Mouse (Mus musculus) limb, embryonic 11.5 days (tissue): Measurements from ENCODE around the gene Morn5. TPM values are rescaled to one million over a fixed set of nuclear protein-coding genes. Genes with fewer than 3 reads are reported as not detected.

Source experiments
- ATAC-seq: fragments of 200-750 bp; cut with Nextera tagmentation; 2 replicates; pipeline ENCODE4 v1.8.0; 2017; ENCODE audit warnings: low read depth; ENCODE audit not compliant: insufficient number of reproducible peaks, low FRiP score, low TSS enrichment
- DNase-seq: peaks from one replicate; pipeline ENCODE4 v3.0.0-alpha.2; 2015; ENCODE audit warnings: low spot score
- H3K27ac ChIP-seq: fragments of 300-500 bp; sonication (generic); replicated peaks from 2 replicates; pipeline ENCODE4 v1.5.1; 2014; ENCODE audit warnings: low read depth, mild to moderate bottlenecking, low read length
- H3K27me3 ChIP-seq: fragments of 300-500 bp; sonication (generic); 2 replicates; pipeline ENCODE4 v1.6.1; 2014; ENCODE audit warnings: mild to moderate bottlenecking, low read length, mixed read lengths; ENCODE audit not compliant: control insufficient read depth, insufficient read depth
- H3K36me3 ChIP-seq: fragments of 300-500 bp; sonication (generic); 2 replicates; pipeline ENCODE4 v1.6.1; 2014; ENCODE audit warnings: mild to moderate bottlenecking, low read length, moderate library complexity, mixed read lengths; ENCODE audit not compliant: control insufficient read depth, insufficient read depth
- H3K4me1 ChIP-seq: fragments of 300-500 bp; sonication (generic); 2 replicates; pipeline ENCODE4 v1.6.1; 2014; ENCODE audit warnings: low read length, mixed read lengths; ENCODE audit not compliant: control insufficient read depth, insufficient read depth
- H3K4me2 ChIP-seq: fragments of 300-500 bp; sonication (generic); 2 replicates; pipeline ENCODE4 v1.6.1; 2014; ENCODE audit warnings: low read depth, mild to moderate bottlenecking, moderate library complexity; ENCODE audit not compliant: severe bottlenecking
- H3K4me3 ChIP-seq: fragments of 300-500 bp; sonication (generic); 2 replicates; pipeline ENCODE4 v1.5.1; 2014; ENCODE audit warnings: low read depth, low read length
- H3K9ac ChIP-seq: fragments of 300-500 bp; sonication (generic); 2 replicates; pipeline ENCODE4 v1.6.1; 2014; ENCODE audit warnings: mild to moderate bottlenecking, low read length
- H3K9me3 ChIP-seq: fragments of 300-500 bp; sonication (generic); 2 replicates; pipeline ENCODE4 v1.6.1; 2016; ENCODE audit warnings: low read length; ENCODE audit not compliant: control insufficient read depth
- WGBS: fragments of 180-500 bp; shearing (Covaris S2); extraction: QIAGEN DNeasy Blood & Tissue Kit; methylation state at CpG from one replicate; pipeline ENCODE4 v1.1.7; 2014; 5-methylcytosine and 5-hydroxymethylcytosine counted together
- polyA plus RNA-seq: library from polyadenylated mRNA; unstranded; fragments of >200 nt; fragmentation: Nextera tagmentation; extraction: Ambion mirVana; gene quantifications from 2 replicates; pipeline ENCODE4 v1.2.1, GENCODE M21; 2014

Morn5 gene
- polyA plus RNA-seq, 1 experiment from 2014 or later: not detected

- H3K9me3 ChIP-seq: no peaks in the 10 kb centered on the region
- peak; percentile 65; the same call in 1 of the 2 replicates for ATAC-seq
- DNase-seq: peak; percentile 89
- peak overlapping the region; percentile 40 for H3K4me2 ChIP-seq
- no peaks in the 10 kb centered on the region for H3K36me3 ChIP-seq
- H3K4me3 ChIP-seq: peak overlapping the region; percentile 15; the same call in 1 of the 2 replicates
- no peaks in the 10 kb centered on the region for H3K27me3 ChIP-seq
- no peak overlapping the region for H3K27ac ChIP-seq
- WGBS: 10% methylated on average over 32 of the region's 32 CpGs
- H3K4me1 ChIP-seq: no peaks in the 10 kb centered on the region
- H3K9ac ChIP-seq: peak overlapping the region; percentile 42; the same call in 1 of the 2 replicates
Measured at GRCm38 (mm10) chr2:36021385-36022159, 27.7 kb upstream of the Morn5 start.

DNA sequence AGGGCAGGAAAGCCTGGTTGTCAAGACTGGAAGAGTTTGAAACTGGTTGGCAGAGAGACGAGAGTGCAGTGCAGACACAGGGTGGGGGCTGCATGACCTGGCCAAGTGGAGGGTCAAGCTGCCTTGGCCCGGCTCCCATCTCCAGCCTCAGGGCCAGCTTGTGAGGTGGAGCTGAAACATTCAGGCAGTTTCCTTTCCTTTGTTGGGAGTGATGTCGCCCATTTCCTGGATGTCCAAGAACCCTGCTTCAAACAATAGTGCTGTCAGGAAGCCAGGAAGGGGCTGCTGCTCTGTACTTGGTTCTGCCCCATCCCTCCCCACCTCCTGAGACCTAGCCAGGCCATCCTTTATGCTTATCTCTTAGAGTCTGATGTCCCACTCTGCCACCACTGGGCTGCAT, 26.0 kb upstream of the Morn5 start:
- Histone ChIP-seq H3K9ac (no peak overlapping the region), H3K4me1 (no peaks in the 10 kb centered on the region), H3K9me3 (no peaks in the 10 kb centered on the region), H3K4me3 (no peak overlapping the region), H3K27ac (no peak overlapping the region), H3K4me2 (no peak overlapping the region), H3K36me3 (no peaks in the 10 kb centered on the region), H3K27me3 (no peaks in the 10 kb centered on the region)
- 74% methylated on average over 3 of the region's 3 CpGs for WGBS
- no peak for DNase-seq
- no peak for ATAC-seq

DNA sequence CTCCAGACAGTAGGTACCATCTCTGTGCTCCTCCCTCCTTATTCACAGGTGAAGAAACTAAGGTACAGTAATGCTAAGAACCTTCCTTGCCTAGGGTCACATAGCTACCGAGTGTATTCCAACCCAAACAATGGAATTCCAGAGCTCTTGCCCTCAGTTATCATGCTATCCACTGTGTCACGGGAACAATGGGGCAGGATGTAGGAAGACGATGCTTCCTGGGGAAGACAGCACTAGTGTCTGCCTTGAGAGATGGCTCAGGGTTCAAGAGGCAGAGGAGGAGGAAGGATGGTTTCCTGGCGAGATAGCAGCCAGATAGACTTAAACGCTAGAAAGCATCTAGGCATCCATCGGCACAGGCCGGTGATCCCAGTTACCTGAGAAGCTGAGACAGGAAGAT, 16.4 kb upstream of the Morn5 start:
- no peak overlapping the region for H3K27ac ChIP-seq
- 90% methylated on average over 7 of the region's 7 CpGs for WGBS
- peaks cover 5% of the 10 kb centered on the region; the same call in 1 of the 2 replicates for H3K36me3 ChIP-seq
- ATAC-seq (no peak), DNase-seq (no peak)
- no peak overlapping the region for H3K4me2 ChIP-seq
- no peaks in the 10 kb centered on the region for H3K9me3 ChIP-seq
- no peak overlapping the region for H3K4me3 ChIP-seq
- H3K9ac ChIP-seq: no peak overlapping the region
- no peaks in the 10 kb centered on the region for H3K4me1 ChIP-seq
- H3K27me3 ChIP-seq: no peaks in the 10 kb centered on the region

GRCm38 (mm10) chr2:36033966-36034365, 15.3 kb upstream of the Morn5 start:
- Histone ChIP-seq H3K36me3 (peaks cover 7% of the 10 kb centered on the region; the same call in 1 of the 2 replicates), H3K4me3 (no peak overlapping the region), H3K9me3 (no peaks in the 10 kb centered on the region), H3K27ac (no peak overlapping the region), H3K4me2 (no peak overlapping the region), H3K27me3 (no peaks in the 10 kb centered on the region), H3K9ac (no peak overlapping the region), H3K4me1 (no peaks in the 10 kb centered on the region)
- ATAC-seq (no peak), DNase-seq (no peak)
- 74% methylated on average over 7 of the region's 7 CpGs for WGBS

GRCm38 (mm10) chr2:36034898-36035297, 14.4 kb upstream of the Morn5 start:
- 87% methylated on average over 7 of the region's 7 CpGs for WGBS
- Histone ChIP-seq H3K4me2 (no peak overlapping the region), H3K36me3 (peaks cover 7% of the 10 kb centered on the region; the same call in 1 of the 2 replicates), H3K4me3 (no peak overlapping the region), H3K4me1 (no peaks in the 10 kb centered on the region), H3K27ac (no peak overlapping the region), H3K27me3 (no peaks in the 10 kb centered on the region), H3K9me3 (no peaks in the 10 kb centered on the region), H3K9ac (no peak overlapping the region)
- DNase-seq (no peak), ATAC-seq (no peak)

DNA sequence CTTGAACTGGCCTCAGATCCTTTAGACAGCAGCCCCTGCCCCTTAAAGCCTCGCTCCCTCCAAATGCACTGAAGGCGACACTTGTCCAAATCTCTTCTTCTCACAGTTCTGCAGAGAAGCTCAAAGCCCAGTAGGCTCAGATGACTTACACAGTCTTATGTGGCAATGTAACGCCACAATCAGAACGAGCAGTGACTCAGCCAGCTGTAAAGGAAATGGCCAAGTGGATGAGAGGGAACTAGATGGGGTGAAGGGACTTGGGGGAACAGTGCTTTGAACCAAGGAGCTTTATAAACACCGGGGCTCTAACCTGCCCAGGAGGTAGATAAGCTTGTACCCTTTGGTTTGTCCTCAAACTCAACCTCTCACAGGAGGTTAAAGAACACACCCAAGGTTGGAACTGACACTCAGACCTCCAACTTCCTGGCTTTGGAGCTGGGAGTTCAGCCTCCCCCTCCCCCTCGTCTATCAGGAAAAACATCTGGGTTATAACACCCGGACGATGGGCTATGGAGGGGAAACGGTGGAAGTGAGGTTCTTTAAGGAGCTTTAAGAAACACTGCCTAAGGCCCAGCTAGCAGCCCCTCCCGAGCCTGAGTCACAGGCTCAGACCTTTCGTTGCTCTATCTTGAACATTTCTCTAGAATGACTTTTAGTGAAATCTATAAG, 13.7 kb upstream of the Morn5 start:
- H3K4me2 ChIP-seq: no peak overlapping the region
- H3K27me3 ChIP-seq: no peaks in the 10 kb centered on the region
- ATAC-seq (no peak), DNase-seq (no peak)
- peaks cover 7% of the 10 kb centered on the region; the same call in 1 of the 2 replicates for H3K36me3 ChIP-seq
- no peaks in the 10 kb centered on the region for H3K4me1 ChIP-seq
- H3K27ac ChIP-seq: no peak overlapping the region
- H3K4me3 ChIP-seq: no peak overlapping the region
- no peaks in the 10 kb centered on the region for H3K9me3 ChIP-seq
- 58% methylated on average over 11 of the region's 11 CpGs for WGBS
- H3K9ac ChIP-seq: no peak overlapping the region

DNA sequence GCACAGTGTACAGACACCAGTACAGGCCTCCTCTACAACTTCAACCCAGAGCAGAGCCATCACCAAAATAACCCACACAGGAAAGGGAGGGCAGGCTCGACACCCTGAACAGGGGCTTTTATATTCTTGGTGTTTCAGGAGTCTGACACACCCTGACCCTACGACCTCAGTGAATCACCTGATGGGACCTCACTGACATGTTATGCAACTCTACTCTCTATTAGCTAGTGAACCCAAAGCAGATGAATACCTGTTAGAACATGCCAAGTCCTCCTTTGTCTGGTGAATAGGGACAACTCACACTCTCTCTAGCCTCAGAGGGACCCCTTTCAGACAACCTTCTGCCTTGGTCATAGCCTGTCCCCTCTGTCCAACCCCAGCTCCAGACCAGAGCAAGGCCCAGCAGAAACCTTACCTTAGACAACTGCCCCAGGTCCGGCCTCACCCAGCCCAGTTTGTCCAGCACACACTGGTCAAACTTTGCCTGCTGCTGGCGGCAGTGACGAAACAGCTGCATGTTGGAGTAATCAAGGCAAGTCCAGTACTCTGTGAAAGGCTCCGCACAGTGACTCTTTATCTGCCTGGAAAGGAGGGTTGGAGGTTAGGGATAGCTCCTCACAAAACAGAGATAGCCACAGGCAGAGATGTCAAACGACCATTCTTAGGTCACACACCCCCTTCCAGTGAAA, 9.8 kb upstream of the Morn5 start:
- no peak overlapping the region for H3K4me3 ChIP-seq

DNA sequence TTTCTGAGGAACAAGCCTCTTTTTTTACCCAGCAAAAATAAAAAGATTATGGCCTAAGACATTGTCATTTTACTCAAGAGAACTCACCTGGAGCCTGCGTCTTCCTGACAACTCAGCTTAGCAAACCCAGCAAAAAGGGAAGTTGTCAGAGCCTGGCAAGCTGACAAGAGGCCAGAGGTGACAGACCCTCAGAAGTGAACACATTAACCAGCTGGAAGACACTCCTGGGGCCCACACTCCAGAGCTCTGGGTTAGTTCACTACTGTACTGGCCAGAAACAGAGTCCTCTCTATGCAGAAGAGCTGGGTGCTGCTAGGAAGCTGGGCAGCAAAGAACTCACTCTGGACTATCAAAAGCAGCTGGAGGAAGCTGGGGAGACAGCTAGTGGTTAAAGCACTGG, 8.4 kb upstream of the Morn5 start:
- 78% methylated on average over 1 of the region's 1 CpGs for WGBS
- H3K36me3 ChIP-seq: peaks cover 9% of the 10 kb centered on the region; the same call in 1 of the 2 replicates
- H3K9ac ChIP-seq: no peak overlapping the region

More for the DNA sequence above, 9.8 kb upstream of the Morn5 start:
- 78% methylated on average over 7 of the region's 7 CpGs for WGBS
- Histone ChIP-seq H3K4me2 (no peak overlapping the region), H3K36me3 (peaks cover 9% of the 10 kb centered on the region; the same call in 1 of the 2 replicates), H3K4me1 (no peaks in the 10 kb centered on the region), H3K9me3 (no peaks in the 10 kb centered on the region), H3K27me3 (no peaks in the 10 kb centered on the region), H3K27ac (no peak overlapping the region), H3K9ac (no peak overlapping the region)
- DNase-seq (no peak), ATAC-seq (no peak)

More for the DNA sequence above, 8.4 kb upstream of the Morn5 start:
- no peak overlapping the region for H3K27ac ChIP-seq
- no peaks in the 10 kb centered on the region for H3K27me3 ChIP-seq
- H3K4me3 ChIP-seq: no peak overlapping the region
- no peaks in the 10 kb centered on the region for H3K9me3 ChIP-seq
- ATAC-seq (no peak), DNase-seq (no peak)
- no peaks in the 10 kb centered on the region for H3K4me1 ChIP-seq
- no peak overlapping the region for H3K4me2 ChIP-seq
